Mouse (Mus musculus): ENCODE measurements around the gene Olfr44. TPM values are rescaled to one million over a fixed set of nuclear protein-coding genes. Genes with fewer than 3 reads are reported as not detected.

Gene Olfr44
- not detected for polyA plus RNA-seq (2017; shearing (Covaris generic))

GRCm38 (mm10) chr9:39493895-39494294 lies at the start of gene Olfr44:
Gene Olfr44 (minus strand): TSS chr9:39493995.

GRCm38 (mm10) chr9:39515531-39515930 lies 21.7 kb upstream of the Olfr44 start, which contains the start of gene Olfr957:
Gene Olfr957 (minus strand): TSS chr9:39515809.

GRCm38 (mm10) chr9:39471844-39472243 lies 22.0 kb downstream of the Olfr44 start, which contains the start of gene Olfr955:
Gene Olfr955 (minus strand): TSS chr9:39471944.

GRCm38 (mm10) chr9:39456401-39456800 lies 37.4 kb downstream of the Olfr44 start, which contains the start of gene Olfr954:
Gene Olfr954 (plus strand): TSS chr9:39456701.

Other genes starting within 250 kb of the Olfr44 start
- not detected for gene Olfr1537, start 244.0 kb downstream of the Olfr44 start, polyA plus RNA-seq (2017; shearing (Covaris generic))
- not detected for gene Olfr945, start 217.2 kb downstream of the Olfr44 start, polyA plus RNA-seq (2017; shearing (Covaris generic))
- gene Olfr948, start 167.9 kb downstream of the Olfr44 start, polyA plus RNA-seq (2017; shearing (Covaris generic)): not detected
- not detected for gene Olfr951, start 106.6 kb downstream of the Olfr44 start, polyA plus RNA-seq (2017; shearing (Covaris generic))
- not detected for gene Olfr952, start 66.8 kb downstream of the Olfr44 start, polyA plus RNA-seq (2017; shearing (Covaris generic))
- not detected for gene Olfr954, start 37.3 kb downstream of the Olfr44 start, polyA plus RNA-seq (2017; shearing (Covaris generic))
- gene Olfr955, start 22.1 kb downstream of the Olfr44 start, polyA plus RNA-seq (2017; shearing (Covaris generic)): not detected
- gene Olfr957, start 21.8 kb upstream of the Olfr44 start, polyA plus RNA-seq (2017; shearing (Covaris generic)): not detected
- not detected for gene Olfr958, start 60.1 kb upstream of the Olfr44 start, polyA plus RNA-seq (2017; shearing (Covaris generic))
- not detected for gene Olfr959, start 81.6 kb upstream of the Olfr44 start, polyA plus RNA-seq (2017; shearing (Covaris generic))
- 0.11 TPM for gene AW551984, start 110.4 kb upstream of the Olfr44 start, polyA plus RNA-seq (2017; shearing (Covaris generic))
- gene Olfr148, start 116.7 kb upstream of the Olfr44 start, polyA plus RNA-seq (2017; shearing (Covaris generic)): 0.08 TPM
- not detected for gene Olfr960, start 127.4 kb upstream of the Olfr44 start, polyA plus RNA-seq (2017; shearing (Covaris generic))
- gene Olfr961, start 151.1 kb upstream of the Olfr44 start, polyA plus RNA-seq (2017; shearing (Covaris generic)): not detected
- gene Olfr963, start 173.2 kb upstream of the Olfr44 start, polyA plus RNA-seq (2017; shearing (Covaris generic)): not detected
- gene Olfr149, start 213.1 kb upstream of the Olfr44 start, polyA plus RNA-seq (2017; shearing (Covaris generic)): not detected
- not detected for gene Olfr965, start 217.4 kb upstream of the Olfr44 start, polyA plus RNA-seq (2017; shearing (Covaris generic))
- not detected for gene Olfr150, start 237.0 kb upstream of the Olfr44 start, polyA plus RNA-seq (2017; shearing (Covaris generic))